Mouse (Mus musculus) embryonic facial prominence, embryonic 11.5 days (tissue): ENCODE data around the gene Arhgap44. TPM values are rescaled to one million over a fixed set of nuclear protein-coding genes. Genes with fewer than 3 reads are reported as not detected.

ENCODE experiments used
- ATAC-seq: fragments of 200-750 bp; cut with Nextera tagmentation; replicated peaks from 2 replicates; pipeline ENCODE4 v1.8.0; 2017; ENCODE audit warnings: low read depth; ENCODE audit not compliant: insufficient number of reproducible peaks, low FRiP score, low TSS enrichment
- DNase-seq: peaks from one replicate; pipeline ENCODE4 v3.0.0-alpha.2; 2015; ENCODE audit warnings: low spot score
- H3K27ac ChIP-seq: fragments of 300-500 bp; sonication (generic); replicated peaks from 2 replicates; pipeline ENCODE4 v1.5.1; 2014; ENCODE audit warnings: mild to moderate bottlenecking, low read depth, low read length, control low read depth
- H3K27me3 ChIP-seq: fragments of 300-500 bp; sonication (generic); 2 replicates; pipeline ENCODE4 v1.6.1; 2014; ENCODE audit warnings: mild to moderate bottlenecking, low read length, moderate library complexity, mixed read lengths; ENCODE audit not compliant: control insufficient read depth, insufficient read depth
- H3K36me3 ChIP-seq: fragments of 300-500 bp; sonication (generic); replicated peaks from 2 replicates; pipeline ENCODE4 v1.6.1; 2014; ENCODE audit warnings: low read depth, mild to moderate bottlenecking, low read length, moderate library complexity, mixed read lengths; ENCODE audit not compliant: control insufficient read depth, insufficient read depth
- H3K4me1 ChIP-seq: fragments of 300-500 bp; sonication (generic); 2 replicates; pipeline ENCODE4 v1.6.1; 2014; ENCODE audit warnings: low read length, mixed read lengths; ENCODE audit not compliant: control insufficient read depth, insufficient read depth
- H3K4me2 ChIP-seq: fragments of 300-500 bp; sonication (generic); 2 replicates; pipeline ENCODE4 v1.6.1; 2014; ENCODE audit warnings: low read depth, mild to moderate bottlenecking, control low read depth, low read length, moderate library complexity
- H3K4me3 ChIP-seq: fragments of 300-500 bp; sonication (generic); 2 replicates; pipeline ENCODE4 v1.5.1; 2014; ENCODE audit warnings: low read depth, low read length, control low read depth
- H3K9ac ChIP-seq: fragments of 300-500 bp; sonication (generic); replicated peaks from 2 replicates; pipeline ENCODE4 v1.6.1; 2014; ENCODE audit warnings: mild to moderate bottlenecking, control low read depth, low read length
- H3K9me3 ChIP-seq: fragments of 300-500 bp; sonication (generic); replicated peaks from 2 replicates; pipeline ENCODE4 v1.6.1; 2016; ENCODE audit warnings: mild to moderate bottlenecking, low read length, inconsistent platforms, mixed read lengths; ENCODE audit not compliant: control insufficient read depth
- WGBS: fragments of 180-500 bp; shearing (Covaris S2); extraction: QIAGEN DNeasy Blood & Tissue Kit; methylation state at CpG from one replicate; pipeline ENCODE4 v1.1.7; 2014; 5-methylcytosine and 5-hydroxymethylcytosine counted together
- polyA plus RNA-seq: library from polyadenylated mRNA; unstranded; fragments of >200 nt; fragmentation: Nextera tagmentation; extraction: Ambion mirVana; gene quantifications from 2 replicates; pipeline ENCODE4 v1.2.1, GENCODE M21; 2014

The Arhgap44 gene
- polyA plus RNA-seq, 1 experiment from 2014 or later: 3.3 TPM

DNA sequence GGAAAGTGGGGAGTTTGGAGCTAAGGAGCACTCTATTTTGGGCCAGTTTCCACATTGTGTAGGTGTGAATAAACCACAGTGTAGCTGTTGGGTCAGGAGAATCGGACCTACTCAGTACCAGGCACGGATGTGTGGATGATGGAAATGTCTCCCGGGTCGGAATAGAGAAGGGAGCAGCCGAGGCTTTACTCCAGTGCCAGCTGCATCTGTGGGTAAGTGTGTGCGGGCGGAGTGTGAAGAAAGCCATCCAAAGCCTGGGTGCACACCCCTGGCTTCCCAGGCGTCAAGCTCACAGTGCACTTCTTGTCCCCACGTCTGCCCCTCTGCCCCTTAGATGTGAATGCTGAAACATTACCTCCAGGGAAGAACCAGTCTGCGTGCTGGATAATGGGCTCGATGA is 140.0 kb downstream of the Arhgap44 start:
- no peaks in the 10 kb centered on the region for H3K36me3 ChIP-seq
- no peak overlapping the region for H3K4me3 ChIP-seq
- H3K4me2 ChIP-seq: no peak overlapping the region
- no peak for ATAC-seq
- H3K9me3 ChIP-seq: no peaks in the 10 kb centered on the region
- no peaks in the 10 kb centered on the region for H3K4me1 ChIP-seq
- no peak overlapping the region for H3K27ac ChIP-seq
- H3K9ac ChIP-seq: no peak overlapping the region
- 90% methylated on average over 11 of the region's 11 CpGs for WGBS
- H3K27me3 ChIP-seq: no peaks in the 10 kb centered on the region
- DNase-seq: no peak

DNA sequence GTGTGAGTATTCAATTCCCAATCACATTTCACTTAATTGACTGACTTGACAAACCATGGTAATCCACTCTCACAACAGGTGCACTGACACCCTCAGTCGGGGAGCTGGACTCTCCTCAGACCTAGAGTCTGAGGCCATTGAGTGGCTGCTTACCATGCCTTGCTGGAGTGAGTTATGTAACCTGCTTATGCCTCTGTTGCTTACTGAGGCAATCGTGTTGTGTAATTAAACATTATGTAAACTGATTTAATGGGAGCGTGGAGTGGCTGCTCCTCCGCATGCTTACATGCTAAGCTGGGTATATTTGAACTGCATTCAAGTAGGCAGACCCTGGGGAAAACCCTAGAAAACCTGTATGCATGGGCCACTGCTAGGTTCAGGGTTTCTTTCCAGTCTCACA is 142.0 kb downstream of the Arhgap44 start:
- WGBS: 95% methylated on average over 4 of the region's 4 CpGs
- Histone ChIP-seq H3K4me2 (no peak overlapping the region), H3K27ac (no peak overlapping the region), H3K9ac (no peak overlapping the region), H3K4me1 (no peaks in the 10 kb centered on the region), H3K9me3 (no peaks in the 10 kb centered on the region), H3K4me3 (no peak overlapping the region), H3K36me3 (no peaks in the 10 kb centered on the region), H3K27me3 (no peaks in the 10 kb centered on the region)
- no peak for DNase-seq
- no peak for ATAC-seq

DNA sequence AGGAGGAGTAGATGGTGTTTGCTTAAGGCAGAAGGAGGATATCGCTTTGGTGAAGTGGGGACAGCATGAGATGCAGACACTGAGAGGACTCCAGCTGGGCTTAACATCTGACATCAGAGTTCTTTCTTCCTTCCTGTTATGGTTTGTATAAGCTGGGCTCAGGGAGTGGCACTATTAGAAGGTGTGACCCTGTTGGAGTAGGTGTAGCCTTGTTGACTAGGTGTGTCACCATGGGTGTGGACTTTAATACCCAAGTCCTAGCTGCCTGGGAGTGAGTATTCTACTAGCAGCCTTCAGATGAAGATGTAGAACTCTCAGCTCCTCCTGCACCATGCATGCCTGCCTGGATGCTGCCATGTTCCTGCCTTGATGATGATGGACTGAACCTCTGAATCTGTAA is 146.0 kb downstream of the Arhgap44 start:
- no peaks in the 10 kb centered on the region for H3K27me3 ChIP-seq

DNA sequence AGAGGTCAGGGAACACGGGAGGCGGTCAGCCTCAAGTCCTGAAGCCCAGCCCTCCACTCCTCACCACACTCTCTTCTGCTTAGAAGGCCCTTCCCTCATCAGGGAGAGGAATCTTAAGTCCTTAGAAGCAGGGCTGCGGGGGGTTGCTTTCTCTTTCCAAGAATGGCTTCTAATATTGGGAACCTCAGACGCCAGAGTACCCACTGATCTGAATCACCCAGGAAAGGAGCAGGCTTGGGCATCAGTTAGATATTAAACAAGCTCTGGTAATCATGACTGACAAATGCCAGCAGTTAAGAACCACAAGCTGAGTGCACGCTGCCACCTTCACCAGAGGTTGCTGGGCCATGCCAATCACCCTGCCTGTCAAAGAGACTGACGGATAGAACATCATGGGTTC is 148.9 kb downstream of the Arhgap44 start:
- H3K27me3 ChIP-seq: no peaks in the 10 kb centered on the region
- no peaks in the 10 kb centered on the region for H3K9me3 ChIP-seq
- no peak overlapping the region for H3K4me3 ChIP-seq
- no peaks in the 10 kb centered on the region for H3K4me1 ChIP-seq
- ATAC-seq (no peak), DNase-seq (no peak)
- WGBS: 76% methylated on average over 6 of the region's 6 CpGs
- no peak overlapping the region for H3K9ac ChIP-seq
- H3K27ac ChIP-seq: no peak overlapping the region
- no peak overlapping the region for H3K4me2 ChIP-seq
- no peaks in the 10 kb centered on the region for H3K36me3 ChIP-seq

More for the DNA sequence above, 146.0 kb downstream of the Arhgap44 start:
- DNase-seq (no peak), ATAC-seq (no peak)
- Histone ChIP-seq H3K4me1 (no peaks in the 10 kb centered on the region), H3K36me3 (no peaks in the 10 kb centered on the region), H3K4me2 (no peak overlapping the region), H3K9ac (no peak overlapping the region), H3K27ac (no peak overlapping the region), H3K4me3 (no peak overlapping the region), H3K9me3 (no peaks in the 10 kb centered on the region)
- 95% methylated on average over 1 of the region's 1 CpGs for WGBS

DNA sequence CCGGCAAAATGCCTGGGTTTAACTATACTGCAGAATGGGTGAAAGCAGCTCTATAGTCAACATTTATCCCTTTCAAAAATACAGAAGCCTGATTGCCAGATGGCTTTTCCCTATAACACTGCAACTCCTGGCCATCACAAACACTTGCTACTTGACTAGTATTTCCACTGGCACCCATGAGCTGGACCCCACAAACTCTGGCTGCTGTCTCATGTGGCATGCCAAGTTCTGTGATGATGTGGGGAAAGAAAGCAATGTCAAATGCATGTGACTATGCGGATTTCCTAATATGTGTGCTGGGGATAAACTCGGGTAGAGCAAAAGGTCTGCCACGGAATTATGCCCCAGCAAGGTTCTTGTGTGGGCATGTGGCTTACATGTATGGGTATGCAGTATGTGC is 156.7 kb downstream of the Arhgap44 start:
- Histone ChIP-seq H3K4me2 (no peak overlapping the region), H3K9ac (no peak overlapping the region), H3K27ac (no peak overlapping the region), H3K36me3 (0 out of 2 replicates have a peak, but pooled peaks cover 2% of the 10 kb centered on the region), H3K9me3 (no peaks in the 10 kb centered on the region), H3K4me1 (no peaks in the 10 kb centered on the region), H3K4me3 (no peak overlapping the region), H3K27me3 (no peaks in the 10 kb centered on the region)
- no peak for DNase-seq
- ATAC-seq: no peak
- 91% methylated on average over 4 of the region's 4 CpGs for WGBS

DNA sequence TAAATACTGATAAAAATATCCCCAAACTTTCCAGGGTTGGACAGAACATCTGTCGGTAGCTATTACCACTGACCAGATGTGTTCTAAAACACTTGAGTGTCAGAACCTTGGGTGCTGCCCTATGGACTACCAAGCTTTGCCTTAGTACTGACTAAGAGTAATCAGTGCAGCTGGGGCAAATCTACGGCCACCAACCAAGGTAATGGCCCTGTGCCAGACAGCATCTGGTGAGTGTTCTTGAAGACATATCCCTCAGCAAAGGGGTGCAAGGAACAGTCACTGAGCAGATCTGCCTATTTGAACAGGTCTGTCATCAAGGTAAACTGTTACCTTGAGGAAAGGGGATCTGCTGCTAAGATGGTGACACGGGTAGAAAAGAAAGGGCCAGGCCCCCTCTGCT is 157.9 kb downstream of the Arhgap44 start:
- ATAC-seq (no peak), DNase-seq (no peak)
- 83% methylated on average over 3 of the region's 3 CpGs for WGBS
- Histone ChIP-seq H3K27me3 (no peaks in the 10 kb centered on the region), H3K36me3 (0 out of 2 replicates have a peak, but pooled peaks cover 2% of the 10 kb centered on the region), H3K9ac (no peak overlapping the region), H3K4me2 (no peak overlapping the region), H3K27ac (no peak overlapping the region), H3K4me3 (no peak overlapping the region), H3K4me1 (no peaks in the 10 kb centered on the region), H3K9me3 (no peaks in the 10 kb centered on the region)

DNA sequence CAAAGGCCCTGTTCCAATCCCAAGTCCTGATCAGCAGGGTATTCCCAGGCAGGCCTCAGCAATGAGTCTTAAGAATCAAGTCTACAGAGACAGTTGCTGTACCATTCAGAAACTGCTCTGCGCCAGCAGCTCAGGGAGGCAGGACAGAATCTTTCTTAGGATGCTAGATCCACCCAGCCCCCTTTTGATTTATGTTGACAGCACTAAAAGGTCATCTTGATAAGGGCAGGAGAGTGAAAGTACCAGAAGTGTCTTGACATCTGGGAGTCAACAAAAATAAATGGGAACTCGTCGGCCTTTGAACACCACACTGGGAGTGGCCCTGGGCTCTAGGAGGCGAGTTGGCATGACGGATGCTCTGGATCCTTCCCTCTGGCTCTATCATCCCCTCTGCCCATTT is 159.2 kb downstream of the Arhgap44 start:
- 86% methylated on average over 5 of the region's 5 CpGs for WGBS
- Histone ChIP-seq H3K36me3 (peaks cover 2% of the 10 kb centered on the region; the same call in 1 of the 2 replicates), H3K4me2 (no peak overlapping the region), H3K9me3 (no peaks in the 10 kb centered on the region), H3K4me3 (no peak overlapping the region), H3K4me1 (no peaks in the 10 kb centered on the region), H3K9ac (no peak overlapping the region), H3K27ac (no peak overlapping the region), H3K27me3 (no peaks in the 10 kb centered on the region)
- ATAC-seq (no peak), DNase-seq (no peak)

DNA sequence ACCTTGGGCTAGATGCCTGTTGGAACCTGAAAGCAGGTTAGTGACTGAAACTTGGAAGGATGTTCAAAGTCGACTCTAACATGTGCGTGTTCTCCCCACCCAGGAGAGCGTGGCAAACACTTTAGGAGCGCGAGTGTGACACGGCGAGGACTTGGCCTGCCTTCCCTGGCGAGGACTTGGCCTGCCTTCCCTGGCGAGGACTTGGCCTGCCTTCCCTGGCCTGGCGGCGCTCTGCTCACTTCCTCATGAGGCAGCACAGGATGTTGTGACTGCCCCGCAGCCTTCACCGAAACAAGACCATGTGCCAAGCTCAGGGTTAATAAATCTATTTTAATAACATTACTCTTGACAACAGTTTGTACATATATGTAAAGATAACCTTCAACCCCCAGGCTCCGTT is 161.0 kb downstream of the Arhgap44 start:
- Histone ChIP-seq H3K36me3 (peaks cover 2% of the 10 kb centered on the region; the same call in 1 of the 2 replicates), H3K4me3 (no peak overlapping the region), H3K9ac (no peak overlapping the region), H3K27ac (no peak overlapping the region), H3K4me2 (no peak overlapping the region), H3K27me3 (no peaks in the 10 kb centered on the region), H3K9me3 (no peaks in the 10 kb centered on the region), H3K4me1 (no peaks in the 10 kb centered on the region)
- WGBS: 92% methylated on average over 14 of the region's 14 CpGs
- ATAC-seq: no peak
- no peak for DNase-seq
